Mouse (Mus musculus): ENCODE measurements around the gene Fkbp14.

The Fkbp14 gene

GRCm38 (mm10) chr6:54597208-54597607, at the start of gene Fkbp14:
Gene Fkbp14 (minus strand): TSS chr6:54597308.
- no peak for DNase-seq (ENCODE audit: low spot score in 2 of 2)

- DNase-seq (ENCODE audit: low spot score in 2 of 2): no peak
Measured at GRCm38 (mm10) chr6:54643181-54643580, 46.1 kb upstream of the Fkbp14 start.

GRCm38 (mm10) chr6:54641953-54642352, 44.8 kb upstream of the Fkbp14 start:
- no peak for DNase-seq (ENCODE audit: low spot score in 2 of 2)

- no peak for DNase-seq (ENCODE audit: low spot score in 2 of 2)
Measured at GRCm38 (mm10) chr6:54639877-54640276, 42.8 kb upstream of the Fkbp14 start.

GRCm38 (mm10) chr6:54631462-54631861, 34.4 kb upstream of the Fkbp14 start:
- peak in 1 of 2 experiments; percentile 21 for DNase-seq (ENCODE audit: low spot score in 2 of 2)

GRCm38 (mm10) chr6:54629734-54630133, 32.6 kb upstream of the Fkbp14 start:
- peak in 1 of 2 experiments; percentile 21 for DNase-seq (ENCODE audit: low spot score in 2 of 2)

GRCm38 (mm10) chr6:54628381-54628780, 31.3 kb upstream of the Fkbp14 start:
- DNase-seq (ENCODE audit: low spot score in 2 of 2): no peak

GRCm38 (mm10) chr6:54620357-54620756, 23.2 kb upstream of the Fkbp14 start:
- no peak for DNase-seq (ENCODE audit: low spot score in 2 of 2)

GRCm38 (mm10) chr6:54619530-54619929, 22.4 kb upstream of the Fkbp14 start:
- no peak for DNase-seq (ENCODE audit: low spot score in 2 of 2)

GRCm38 (mm10) chr6:54617363-54617762, 20.3 kb upstream of the Fkbp14 start:
- DNase-seq (ENCODE audit: low spot score in 2 of 2): no peak

- DNase-seq (ENCODE audit: low spot score in 2 of 2): no peak
Measured at GRCm38 (mm10) chr6:54606241-54606640, 9.1 kb upstream of the Fkbp14 start.

- no peak for DNase-seq (ENCODE audit: low spot score in 2 of 2)
Measured at GRCm38 (mm10) chr6:54604001-54604715, 7.0 kb upstream of the Fkbp14 start.

GRCm38 (mm10) chr6:54602891-54603290, 5.8 kb upstream of the Fkbp14 start:
- DNase-seq (ENCODE audit: low spot score in 2 of 2): no peak

- no peak for DNase-seq (ENCODE audit: low spot score in 2 of 2)
Measured at GRCm38 (mm10) chr6:54600681-54601347, 3.7 kb upstream of the Fkbp14 start.

- DNase-seq (ENCODE audit: low spot score in 2 of 2): no peak
Measured at GRCm38 (mm10) chr6:54597711-54598110, 603 bp upstream of the Fkbp14 start.

GRCm38 (mm10) chr6:54595330-54595878, 1.7 kb downstream of the Fkbp14 start:
- DNase-seq (ENCODE audit: low spot score in 2 of 2): no peak

GRCm38 (mm10) chr6:54594469-54595329, 2.4 kb downstream of the Fkbp14 start, which contains the start of gene Plekha8:
Gene Plekha8 (plus strand): TSS chr6:54595111.
- peak; percentile 72 to 81 for DNase-seq (ENCODE audit: low spot score in 2 of 2)

GRCm38 (mm10) chr6:54593766-54594468, 3.2 kb downstream of the Fkbp14 start:
- DNase-seq (ENCODE audit: low spot score in 2 of 2): no peak

- DNase-seq (ENCODE audit: low spot score in 2 of 2): peak; percentile 59 to 60
Measured at GRCm38 (mm10) chr6:54592938-54593535, 4.1 kb downstream of the Fkbp14 start.

- DNase-seq (ENCODE audit: low spot score in 2 of 2): no peak
Measured at GRCm38 (mm10) chr6:54591778-54592177, 5.3 kb downstream of the Fkbp14 start.

- no peak for DNase-seq (ENCODE audit: low spot score in 2 of 2)
Measured at GRCm38 (mm10) chr6:54590691-54591090, 6.4 kb downstream of the Fkbp14 start.

Data from thymus, postnatal 10 days (tissue).